Mouse (Mus musculus): ENCODE data around the gene Chchd2.
"Not testable (repeated sequence)": the region's sequence is repeated elsewhere in the genome, so short reads cannot be mapped to it uniquely, and the experiment has no call there.

Chchd2 gene

GRCm38 (mm10) chr5:129890390-129890789, 3.1 kb upstream of the Chchd2 start:
- in situ Hi-C loops (cut with MboI; ENCODE audit: low pct_unique_long_range_greater_than_20kb in 1 of 2, low sequenced_read_pairs in 2 of 2, unreplicated experiment in 1 of 2), result not testable (repeated sequence)

GRCm38 (mm10) chr5:129886271-129886670, 999 bp downstream of the Chchd2 start:
- in situ Hi-C loops (cut with MboI; ENCODE audit: low pct_unique_long_range_greater_than_20kb in 1 of 2, low sequenced_read_pairs in 2 of 2, unreplicated experiment in 1 of 2), result no loop called here

GRCm38 (mm10) chr5:129879888-129880287, 7.4 kb downstream of the Chchd2 start:
- in situ Hi-C loops (cut with MboI; ENCODE audit: low pct_unique_long_range_greater_than_20kb in 1 of 2, low sequenced_read_pairs in 2 of 2, unreplicated experiment in 1 of 2), result no loop called here

GRCm38 (mm10) chr5:129878946-129879345, 8.3 kb downstream of the Chchd2 start:
- in situ Hi-C loops (cut with MboI; ENCODE audit: low pct_unique_long_range_greater_than_20kb in 1 of 2, low sequenced_read_pairs in 2 of 2, unreplicated experiment in 1 of 2), result no loop called here

- in situ Hi-C loops (cut with MboI; ENCODE audit: low pct_unique_long_range_greater_than_20kb in 1 of 2, low sequenced_read_pairs in 2 of 2, unreplicated experiment in 1 of 2), result no loop called here
Observed at GRCm38 (mm10) chr5:129877731-129878455, 9.4 kb downstream of the Chchd2 start.

GRCm38 (mm10) chr5:129875098-129875497, 12.2 kb downstream of the Chchd2 start:
- in situ Hi-C loops (cut with MboI; ENCODE audit: low pct_unique_long_range_greater_than_20kb in 1 of 2, low sequenced_read_pairs in 2 of 2, unreplicated experiment in 1 of 2), result no loop called here

- in situ Hi-C loops (cut with MboI; ENCODE audit: low pct_unique_long_range_greater_than_20kb in 1 of 2, low sequenced_read_pairs in 2 of 2, unreplicated experiment in 1 of 2), result no loop called here
Observed at GRCm38 (mm10) chr5:129873942-129874341, 13.3 kb downstream of the Chchd2 start.

- in situ Hi-C loops (cut with MboI; ENCODE audit: low pct_unique_long_range_greater_than_20kb in 1 of 2, low sequenced_read_pairs in 2 of 2, unreplicated experiment in 1 of 2), result no loop called here
Observed at GRCm38 (mm10) chr5:129871238-129871637, 16.0 kb downstream of the Chchd2 start.

GRCm38 (mm10) chr5:129869238-129869995, 17.9 kb downstream of the Chchd2 start:
- in situ Hi-C loops (cut with MboI; ENCODE audit: low pct_unique_long_range_greater_than_20kb in 1 of 2, low sequenced_read_pairs in 2 of 2, unreplicated experiment in 1 of 2), result no loop called here

- in situ Hi-C loops (cut with MboI; ENCODE audit: low pct_unique_long_range_greater_than_20kb in 1 of 2, low sequenced_read_pairs in 2 of 2, unreplicated experiment in 1 of 2), result no loop called here
Observed at GRCm38 (mm10) chr5:129865841-129866240, 21.4 kb downstream of the Chchd2 start.

- in situ Hi-C loops (cut with MboI; ENCODE audit: low pct_unique_long_range_greater_than_20kb in 1 of 2, low sequenced_read_pairs in 2 of 2, unreplicated experiment in 1 of 2), result no loop called here
Observed at GRCm38 (mm10) chr5:129864467-129864866, 22.8 kb downstream of the Chchd2 start.

GRCm38 (mm10) chr5:129862325-129862724, 24.9 kb downstream of the Chchd2 start:
- in situ Hi-C loops (cut with MboI; ENCODE audit: low pct_unique_long_range_greater_than_20kb in 1 of 2, low sequenced_read_pairs in 2 of 2, unreplicated experiment in 1 of 2), result no loop called here

- in situ Hi-C loops (cut with MboI; ENCODE audit: low pct_unique_long_range_greater_than_20kb in 1 of 2, low sequenced_read_pairs in 2 of 2, unreplicated experiment in 1 of 2), result no loop called here
Observed at GRCm38 (mm10) chr5:129856414-129856813, 30.9 kb downstream of the Chchd2 start.

- in situ Hi-C loops (cut with MboI; ENCODE audit: low pct_unique_long_range_greater_than_20kb in 1 of 2, low sequenced_read_pairs in 2 of 2, unreplicated experiment in 1 of 2), result no loop called here
Observed at GRCm38 (mm10) chr5:129855163-129855562, 32.1 kb downstream of the Chchd2 start.

- in situ Hi-C loops (cut with MboI; ENCODE audit: low pct_unique_long_range_greater_than_20kb in 1 of 2, low sequenced_read_pairs in 2 of 2, unreplicated experiment in 1 of 2), result no loop called here
Observed at GRCm38 (mm10) chr5:129847558-129847820, 39.8 kb downstream of the Chchd2 start.

- in situ Hi-C loops (cut with MboI; ENCODE audit: low pct_unique_long_range_greater_than_20kb in 1 of 2, low sequenced_read_pairs in 2 of 2, unreplicated experiment in 1 of 2), result no loop called here
Observed at GRCm38 (mm10) chr5:129846752-129847557, 40.3 kb downstream of the Chchd2 start, which contains the start of gene Sumf2. Gene Sumf2 (plus strand): TSS chr5:129846986.

GRCm38 (mm10) chr5:129844848-129845247, 42.4 kb downstream of the Chchd2 start:
- in situ Hi-C loops (cut with MboI; ENCODE audit: low pct_unique_long_range_greater_than_20kb in 1 of 2, low sequenced_read_pairs in 2 of 2, unreplicated experiment in 1 of 2), result no loop called here

All from mouse embryonic stem cell (cell line).